Mouse (Mus musculus) MEL (cell line): ENCODE results near the gene Per1. TPM values are rescaled to one million over a fixed set of nuclear protein-coding genes. Genes with fewer than 3 reads are reported as not detected.
A peak's percentile ranks its signal among the peaks of the same experiment; 100 is the strongest.

ENCODE experiments used
- DNase-seq: peaks from one replicate; pipeline ENCODE4 v3.0.0; 2011; ENCODE audit warnings: low read depth, low spot score
- H3K27ac ChIP-seq: 2 replicates; pipeline ENCODE4 v1.5.1; 2012; ENCODE audit warnings: low read depth, mild to moderate bottlenecking, control low read depth, low read length, moderate library complexity; ENCODE audit not compliant: control insufficient read depth
- H3K27me3 ChIP-seq, 2 experiments: fragments of 150-350 bp in 1 of 2; sonication (generic) in 1 of 2; 2 replicates each; pipeline ENCODE4 v1.6.1; 2012; ENCODE audit warnings: low read length in 2 of 2, mild to moderate bottlenecking in 2 of 2, improper control_type of control experiment in 1 of 2, moderate library complexity in 1 of 2; ENCODE audit not compliant: insufficient read depth in 2 of 2, control insufficient read depth in 1 of 2
- H3K36me3 ChIP-seq, 2 experiments: 2 replicates each; pipeline ENCODE4 v1.6.1; 2012 to 2014; ENCODE audit warnings: low read length in 2 of 2, improper control_type of control experiment in 1 of 2, inconsistent platforms in 1 of 2, mild to moderate bottlenecking in 1 of 2; ENCODE audit not compliant: insufficient read depth in 2 of 2, control insufficient read depth in 1 of 2
- H3K4me1 ChIP-seq, 2 experiments: fragments of 150-350 bp in 1 of 2; sonication (generic) in 1 of 2; 2 replicates each; pipeline ENCODE4 v1.6.1; 2012; ENCODE audit warnings: low read length in 2 of 2, improper control_type of control experiment in 1 of 2, mild to moderate bottlenecking in 1 of 2; ENCODE audit not compliant: insufficient read depth in 2 of 2, control insufficient read depth in 1 of 2
- H3K4me3 ChIP-seq, 2 experiments: fragments of 150-350 bp in 1 of 2; sonication (generic) in 1 of 2; 2 replicates each; pipeline ENCODE4 v1.5.1; 2012; ENCODE audit warnings: low read depth in 2 of 2, low read length in 2 of 2, mild to moderate bottlenecking in 2 of 2, moderate library complexity in 2 of 2, control low read depth in 1 of 2, improper control_type of control experiment in 1 of 2; ENCODE audit not compliant: control insufficient read depth in 1 of 2, insufficient read depth in 1 of 2
- H3K79me2 ChIP-seq: 2 replicates; pipeline ENCODE4 v1.6.1; 2012; ENCODE audit warnings: mild to moderate bottlenecking, low read length, moderate library complexity; ENCODE audit not compliant: control insufficient read depth, poor library complexity, insufficient read depth
- H3K9ac ChIP-seq: 2 replicates; pipeline ENCODE4 v1.6.1; 2012; ENCODE audit warnings: low read depth, mild to moderate bottlenecking, control low read depth, low read length, moderate library complexity; ENCODE audit not compliant: control insufficient read depth, poor library complexity, severe bottlenecking
- H3K9me3 ChIP-seq: fragments of 150-350 bp; sonication (generic); replicated peaks from 2 replicates; pipeline ENCODE4 v1.6.1; 2012; ENCODE audit warnings: mild to moderate bottlenecking, low read length, improper control_type of control experiment, moderate library complexity; ENCODE audit not compliant: insufficient read depth
- CHD1 ChIP-seq: IDR thresholded peaks from 2 replicates; pipeline ENCODE4 v1.6.1; 2012; ENCODE audit warnings: low read depth, mild to moderate bottlenecking, inconsistent platforms, low read length, improper control_type of control experiment
- CHD2 ChIP-seq: IDR thresholded peaks from 2 replicates; pipeline ENCODE4 v1.6.1; 2011; ENCODE audit warnings: low read length, improper control_type of control experiment
- CTCF ChIP-seq, 3 experiments: IDR thresholded peaks in 2 of 3; conservative IDR thresholded peaks in 1 of 3; 2 replicates each; pipeline ENCODE4 v1.5.1; 2011 to 2012; ENCODE audit warnings: low read length in 3 of 3, low read depth in 2 of 3, mild to moderate bottlenecking in 2 of 3, improper control_type of control experiment in 1 of 3, inconsistent platforms in 1 of 3, mixed read lengths in 1 of 3, moderate library complexity in 1 of 3; ENCODE audit not compliant: control insufficient read depth in 1 of 3, insufficient read depth in 1 of 3, poor library complexity in 1 of 3, severe bottlenecking in 1 of 3
- E2F4 ChIP-seq: IDR thresholded peaks from 2 replicates; pipeline ENCODE4 v1.6.1; 2011; ENCODE audit warnings: low read depth, low read length, improper control_type of control experiment, borderline replicate concordance
- ELF1 ChIP-seq: IDR thresholded peaks from 2 replicates; pipeline ENCODE4 v1.6.1; 2014; ENCODE audit warnings: low read depth, mild to moderate bottlenecking, inconsistent platforms, low read length, improper control_type of control experiment, moderate library complexity
- EP300 ChIP-seq, 2 experiments: IDR thresholded peaks; 2 replicates each; pipeline ENCODE4 v1.6.1; 2011; ENCODE audit warnings: improper control_type of control experiment in 2 of 2, low read length in 2 of 2, low read depth in 1 of 2, mild to moderate bottlenecking in 1 of 2
- ETS1 ChIP-seq: IDR thresholded peaks from 2 replicates; pipeline ENCODE4 v1.6.1; 2012; ENCODE audit warnings: low read depth, mild to moderate bottlenecking, inconsistent platforms, low read length, improper control_type of control experiment, moderate library complexity
- GABPA ChIP-seq: IDR thresholded peaks from 2 replicates; pipeline ENCODE4 v1.6.1; 2012; ENCODE audit warnings: low read depth, mild to moderate bottlenecking, inconsistent platforms, low read length, improper control_type of control experiment, moderate library complexity
- GATA1 ChIP-seq: IDR thresholded peaks from 2 replicates; pipeline ENCODE4 v1.6.1; 2011; ENCODE audit warnings: low read depth, low read length, improper control_type of control experiment
- HCFC1 ChIP-seq: IDR thresholded peaks from 2 replicates; pipeline ENCODE4 v1.6.1; 2012; ENCODE audit warnings: low read depth, mild to moderate bottlenecking, inconsistent platforms, low read length, improper control_type of control experiment, moderate library complexity
- JUND ChIP-seq: IDR thresholded peaks from 2 replicates; pipeline ENCODE4 v1.6.1; 2011; ENCODE audit warnings: low read depth, mild to moderate bottlenecking, improper control_type of control experiment, low read length
- KAT2A ChIP-seq: conservative IDR thresholded peaks from 2 replicates; pipeline ENCODE4 v1.6.1; 2012; ENCODE audit warnings: low read depth, low read length, improper control_type of control experiment, inconsistent platforms
- MAFK ChIP-seq: IDR thresholded peaks from 2 replicates; pipeline ENCODE4 v1.6.1; 2011; ENCODE audit warnings: low read depth, mild to moderate bottlenecking, low read length, improper control_type of control experiment, borderline replicate concordance
- MAX ChIP-seq: IDR thresholded peaks from 2 replicates; pipeline ENCODE4 v1.6.1; 2011; ENCODE audit warnings: low read length, improper control_type of control experiment
- MAZ ChIP-seq: IDR thresholded peaks from 2 replicates; pipeline ENCODE4 v1.6.1; 2012; ENCODE audit warnings: low read depth, mild to moderate bottlenecking, inconsistent platforms, low read length, improper control_type of control experiment
- MEF2A ChIP-seq: IDR thresholded peaks from 2 replicates; pipeline ENCODE4 v1.6.1; 2014; ENCODE audit warnings: low read depth, mild to moderate bottlenecking, inconsistent platforms, low read length, improper control_type of control experiment; ENCODE audit not compliant: poor library complexity, insufficient replicate concordance, severe bottlenecking; ENCODE audit errors: extremely low read depth
- MXI1 ChIP-seq: IDR thresholded peaks from 2 replicates; pipeline ENCODE4 v1.6.1; 2011; ENCODE audit warnings: mild to moderate bottlenecking, low read depth, low read length, improper control_type of control experiment
- MYB ChIP-seq: IDR thresholded peaks from 2 replicates; pipeline ENCODE4 v1.6.1; 2011; ENCODE audit warnings: mild to moderate bottlenecking, low read depth, low read length, improper control_type of control experiment
- MYC ChIP-seq: IDR thresholded peaks from 2 replicates; pipeline ENCODE4 v1.6.1; 2011; ENCODE audit warnings: low read depth, mild to moderate bottlenecking, low read length, improper control_type of control experiment, moderate library complexity
- NELFE ChIP-seq: IDR thresholded peaks from 2 replicates; pipeline ENCODE4 v1.6.1; 2011; ENCODE audit warnings: low read depth, low read length, improper control_type of control experiment
- NRF1 ChIP-seq: IDR thresholded peaks from 2 replicates; pipeline ENCODE4 v1.6.1; 2014; ENCODE audit warnings: low read depth, mild to moderate bottlenecking, inconsistent platforms, low read length, improper control_type of control experiment, moderate library complexity; ENCODE audit not compliant: poor library complexity, insufficient read depth, severe bottlenecking
- POLR2A ChIP-seq, 2 experiments: IDR thresholded peaks; 2 replicates each; pipeline ENCODE4 v1.6.1; 2011 to 2012; ENCODE audit warnings: low read length in 2 of 2, mild to moderate bottlenecking in 2 of 2, control low read depth in 1 of 2, improper control_type of control experiment in 1 of 2, low read depth in 1 of 2, moderate library complexity in 1 of 2; ENCODE audit not compliant: control insufficient read depth in 1 of 2, insufficient read depth in 1 of 2, poor library complexity in 1 of 2
- POLR2AphosphoS2 ChIP-seq: IDR thresholded peaks from 2 replicates; pipeline ENCODE4 v1.6.1; 2011; ENCODE audit warnings: low read length, improper control_type of control experiment
- POLR2AphosphoS5 ChIP-seq: IDR thresholded peaks from 2 replicates; pipeline ENCODE4 v1.6.1; 2012; ENCODE audit warnings: low read depth, borderline replicate concordance, mild to moderate bottlenecking, inconsistent platforms, low read length, moderate library complexity, mixed read lengths
- RAD21 ChIP-seq: IDR thresholded peaks from 2 replicates; pipeline ENCODE4 v1.6.1; 2011; ENCODE audit warnings: mild to moderate bottlenecking, low read depth, low read length, improper control_type of control experiment
- RCOR1 ChIP-seq: IDR thresholded peaks from 2 replicates; pipeline ENCODE4 v1.6.1; 2012; ENCODE audit warnings: low read depth, mild to moderate bottlenecking, inconsistent platforms, low read length, improper control_type of control experiment
- SIN3A ChIP-seq: IDR thresholded peaks from 2 replicates; pipeline ENCODE4 v1.6.1; 2012; ENCODE audit warnings: low read length, improper control_type of control experiment, inconsistent platforms
- SMC3 ChIP-seq: IDR thresholded peaks from 2 replicates; pipeline ENCODE4 v1.6.1; 2011; ENCODE audit warnings: low read depth, low read length, improper control_type of control experiment
- TAL1 ChIP-seq: IDR thresholded peaks from 2 replicates; pipeline ENCODE4 v1.6.1; 2012; ENCODE audit warnings: mild to moderate bottlenecking, inconsistent platforms, low read length, moderate library complexity, mixed read lengths
- TBP ChIP-seq: IDR thresholded peaks from 2 replicates; pipeline ENCODE4 v1.8.0; 2011; ENCODE audit warnings: low read depth, low read length, improper control_type of control experiment
- UBTF ChIP-seq: IDR thresholded peaks from 2 replicates; pipeline ENCODE4 v1.6.1; 2012; ENCODE audit warnings: low read depth, mild to moderate bottlenecking, inconsistent platforms, low read length, improper control_type of control experiment, moderate library complexity, borderline replicate concordance; ENCODE audit not compliant: insufficient read depth
- USF1 ChIP-seq: IDR thresholded peaks from 2 replicates; pipeline ENCODE4 v1.6.1; 2014; ENCODE audit warnings: low read depth, mild to moderate bottlenecking, inconsistent platforms, low read length, improper control_type of control experiment, moderate library complexity
- ZC3H11A ChIP-seq: IDR thresholded peaks from 2 replicates; pipeline ENCODE4 v1.6.1; 2012; ENCODE audit warnings: low read depth, mild to moderate bottlenecking, inconsistent platforms, low read length, improper control_type of control experiment
- ZKSCAN1 ChIP-seq: IDR thresholded peaks from 2 replicates; pipeline ENCODE4 v1.6.1; 2012; ENCODE audit warnings: low read depth, mild to moderate bottlenecking, inconsistent platforms, low read length, improper control_type of control experiment, moderate library complexity
- ZMIZ1 ChIP-seq: IDR thresholded peaks from 2 replicates; pipeline ENCODE4 v1.6.1; 2012; ENCODE audit warnings: low read depth, mild to moderate bottlenecking, inconsistent platforms, low read length, improper control_type of control experiment, moderate library complexity
- ZNF384 ChIP-seq: IDR thresholded peaks from 2 replicates; pipeline ENCODE4 v1.6.1; 2012; ENCODE audit warnings: low read depth, mild to moderate bottlenecking, inconsistent platforms, low read length, improper control_type of control experiment
- polyA plus RNA-seq, 2 experiments: library from polyadenylated mRNA; stranded (reverse) in 1 of 2; unstranded in 1 of 2; fragments of >175 nt in 1 of 2; fragments of >200 nt in 1 of 2; gene quantifications; 2 replicates each; pipeline versions ENCODE4 v1.2.1 to v1.2.4; 2012; ENCODE audit warnings: low replicate concordance in 2 of 2, low read depth in 1 of 2; ENCODE audit not compliant: insufficient read length in 2 of 2, insufficient read depth in 1 of 2, missing spikeins in 1 of 2
- total RNA-seq: library from RNA; depleted of rRNA; stranded (reverse); fragments of 300-350 nt; gene quantifications from 2 replicates; pipeline ENCODE4 v1.2.3, GENCODE M21; 2012

Per1 gene
- total and polyA plus RNA-seq, 3 experiments, result 4.5 to 34.9 TPM; not detected in 1

- DNase-seq, result peak; percentile 91
- Histone ChIP-seq H3K36me3 (peaks cover 0 to 5% of the 10 kb centered on the region in 2 experiments; a peak in 1 of 4 replicates), H3K4me1 (peaks cover 0 to 9% of the 10 kb centered on the region in 2 experiments; a peak in 2 of 4 replicates), H3K9ac (peak overlapping the region; percentile 72), H3K4me3 (peak overlapping the region; percentile 44 to 84), H3K79me2 (peaks cover 10% of the 10 kb centered on the region; the same call in 1 of the 2 replicates), H3K27me3 (no peaks in the 10 kb centered on the region), H3K27ac (peak overlapping the region; percentile 69), H3K9me3 (no peaks in the 10 kb centered on the region)
- TF ChIP-seq POLR2A (IDR thresholded peaks at IDR 0.05; ENCODE audit: control insufficient read depth in 1 of 2, insufficient read depth in 1 of 2, low read depth in 1 of 2, low read length in 2 of 2, poor library complexity in 1 of 2) (peak; percentile 24 to 28; a peak in 1 of 4 replicates), NELFE (0 out of 2 replicates have a peak, but pooled peaks have one; percentile 29), ZNF384 (peak; percentile 98), MAX (0 out of 2 replicates have a peak, but pooled peaks have one; percentile 4), CTCF (IDR thresholded peaks at IDR 0.05 in 2 of 3, conservative IDR thresholded peaks at IDR 0.05 in 1 of 3; ENCODE audit: control insufficient read depth in 1 of 3, insufficient read depth in 1 of 3, low read depth in 2 of 3, low read length in 3 of 3, poor library complexity in 1 of 3, severe bottlenecking in 1 of 3) (0 out of 6 replicates have a peak, but pooled peaks of 1 of the 3 experiments have one; percentile 9), EP300 (IDR thresholded peaks at IDR 0.05; ENCODE audit: low read depth in 1 of 2, low read length in 2 of 2) (no peak), NRF1 (no peak), ZKSCAN1 (no peak), E2F4 (no peak), GABPA (no peak), HCFC1 (peak; percentile 38; the same call in 1 of the 2 replicates), MAZ (no peak), MXI1 (no peak; the same call in 1 of the 2 replicates), ETS1 (no peak), MYC (no peak), RCOR1 (no peak), MAFK (0 out of 2 replicates have a peak, but pooled peaks have one; percentile 71), POLR2AphosphoS5 (no peak), SIN3A (peak; percentile 79), RAD21 (no peak), TAL1 (no peak), USF1 (no peak), GATA1 (no peak; the same call in 1 of the 2 replicates), ELF1 (0 out of 2 replicates have a peak, but pooled peaks have one; percentile 6), MEF2A (no peak), ZMIZ1 (no peak), UBTF (no peak), TBP (peak; percentile 98), CHD2 (no peak), POLR2AphosphoS2 (no peak), SMC3 (no peak), CHD1 (no peak; the same call in 1 of the 2 replicates), KAT2A (peak; percentile 69), MYB (no peak), JUND (no peak), ZC3H11A (no peak)
Measured at GRCm38 (mm10) chr11:69063413-69064201, 31.4 kb upstream of the Per1 start.
